Mouse (Mus musculus): ENCODE measurements around the gene Zbtb37. TPM values are rescaled to one million over a fixed set of nuclear protein-coding genes. Genes with fewer than 3 reads are reported as not detected.

Zbtb37 gene
- polyA plus RNA-seq, 1 experiment from 2014 or later = 13.9 TPM

- H3K9ac ChIP-seq = no peak overlapping the region
- H3K4me3 ChIP-seq = no peak overlapping the region
- no peaks in the 10 kb centered on the region for H3K9me3 ChIP-seq
- peak overlapping the region; percentile 51 for H3K27ac ChIP-seq (replicated peaks)
- peak; percentile 19 for ATAC-seq (ENCODE audit: low FRiP score, low read depth)
- H3K4me2 ChIP-seq = no peak overlapping the region
- H3K4me1 ChIP-seq (replicated peaks) = peaks cover 18% of the 10 kb centered on the region
- WGBS = 15% methylated on average over 3 of the region's 3 CpGs
- H3K27me3 ChIP-seq = no peaks in the 10 kb centered on the region
- H3K36me3 ChIP-seq = peaks cover 35% of the 10 kb centered on the region
Observed at GRCm38 (mm10) chr1:161039741-161040425, 5.2 kb upstream of the Zbtb37 start.

- Histone ChIP-seq H3K27me3 (no peaks in the 10 kb centered on the region), H3K4me3 (no peak overlapping the region), H3K4me1 (replicated peaks) (peaks cover 18% of the 10 kb centered on the region), H3K27ac (replicated peaks) (peak overlapping the region; percentile 43), H3K9ac (no peak overlapping the region), H3K36me3 (peaks cover 32% of the 10 kb centered on the region), H3K4me2 (no peak overlapping the region), H3K9me3 (no peaks in the 10 kb centered on the region)
- whole genome bisulfite sequencing = 9% methylated on average over 3 of the region's 3 CpGs
- no peak for ATAC-seq (ENCODE audit: low FRiP score, low read depth)
Observed at GRCm38 (mm10) chr1:161038968-161039721, 4.5 kb upstream of the Zbtb37 start.

- Histone ChIP-seq H3K4me3 (peak overlapping the region; percentile 24), H3K4me1 (replicated peaks) (peaks cover 28% of the 10 kb centered on the region), H3K27ac (replicated peaks) (no peak overlapping the region), H3K9ac (peak overlapping the region; percentile 39; the same call in 1 of the 2 replicates), H3K36me3 (peaks cover 32% of the 10 kb centered on the region), H3K4me2 (peak overlapping the region; percentile 73), H3K27me3 (no peaks in the 10 kb centered on the region), H3K9me3 (no peaks in the 10 kb centered on the region)
- no peak for ATAC-seq (ENCODE audit: low FRiP score, low read depth)
- 38% methylated on average over 3 of the region's 3 CpGs for WGBS
Observed at GRCm38 (mm10) chr1:161038004-161038403, 3.4 kb upstream of the Zbtb37 start.

- WGBS = 28% methylated on average over 3 of the region's 3 CpGs
- Histone ChIP-seq H3K4me3 (peak overlapping the region; percentile 24), H3K4me2 (peak overlapping the region; percentile 73), H3K27me3 (no peaks in the 10 kb centered on the region), H3K9ac (peak overlapping the region; percentile 39), H3K27ac (replicated peaks) (0 out of 2 replicates have a peak overlapping the region, but pooled peaks have one; percentile 40), H3K4me1 (replicated peaks) (peaks cover 30% of the 10 kb centered on the region), H3K36me3 (peaks cover 32% of the 10 kb centered on the region), H3K9me3 (no peaks in the 10 kb centered on the region)
- ATAC-seq (ENCODE audit: low FRiP score, low read depth) = no peak
Observed at GRCm38 (mm10) chr1:161037599-161037998, 3.0 kb upstream of the Zbtb37 start.

- Histone ChIP-seq H3K27ac (replicated peaks) (peak overlapping the region; percentile 90; the same call in 1 of the 2 replicates), H3K27me3 (no peaks in the 10 kb centered on the region), H3K36me3 (peaks cover 32% of the 10 kb centered on the region), H3K9ac (peak overlapping the region; percentile 70), H3K4me2 (peak overlapping the region; percentile 73), H3K9me3 (no peaks in the 10 kb centered on the region), H3K4me1 (replicated peaks) (peaks cover 33% of the 10 kb centered on the region), H3K4me3 (peak overlapping the region; percentile 64)
- WGBS = 0% methylated on average over 1 of the region's 1 CpGs
- no peak for ATAC-seq (ENCODE audit: low FRiP score, low read depth)
Observed at GRCm38 (mm10) chr1:161037026-161037425, 2.4 kb upstream of the Zbtb37 start.

GRCm38 (mm10) chr1:161036411-161036841, 1.8 kb upstream of the Zbtb37 start:
- Histone ChIP-seq H3K9me3 (no peaks in the 10 kb centered on the region), H3K4me1 (replicated peaks) (peaks cover 33% of the 10 kb centered on the region), H3K27ac (replicated peaks) (peak overlapping the region; percentile 90), H3K36me3 (peaks cover 36% of the 10 kb centered on the region), H3K4me3 (peak overlapping the region; percentile 64), H3K4me2 (peak overlapping the region; percentile 73), H3K27me3 (no peaks in the 10 kb centered on the region), H3K9ac (peak overlapping the region; percentile 70)
- under 1% methylated on average over 5 of the region's 5 CpGs for WGBS
- no peak for ATAC-seq (ENCODE audit: low FRiP score, low read depth)

GRCm38 (mm10) chr1:161035786-161036404, 1.2 kb upstream of the Zbtb37 start:
- Histone ChIP-seq H3K27ac (replicated peaks) (peak overlapping the region; percentile 90), H3K27me3 (no peaks in the 10 kb centered on the region), H3K4me1 (replicated peaks) (peaks cover 33% of the 10 kb centered on the region), H3K9ac (peak overlapping the region; percentile 70), H3K4me2 (peak overlapping the region; percentile 73), H3K4me3 (peak overlapping the region; percentile 64), H3K36me3 (peaks cover 37% of the 10 kb centered on the region), H3K9me3 (no peaks in the 10 kb centered on the region)
- ATAC-seq (ENCODE audit: low FRiP score, low read depth) = no peak
- WGBS = under 1% methylated on average over 6 of the region's 6 CpGs

- peaks cover 34% of the 10 kb centered on the region for H3K4me1 ChIP-seq (replicated peaks)
- peak overlapping the region; percentile 73 for H3K4me2 ChIP-seq
- ATAC-seq (ENCODE audit: low FRiP score, low read depth) = peak; percentile 55
- peak overlapping the region; percentile 64 for H3K4me3 ChIP-seq
- H3K9me3 ChIP-seq = no peaks in the 10 kb centered on the region
- H3K9ac ChIP-seq = peak overlapping the region; percentile 70
- H3K27me3 ChIP-seq = no peaks in the 10 kb centered on the region
- under 1% methylated on average over 14 of the region's 14 CpGs for WGBS
- peak overlapping the region; percentile 90 for H3K27ac ChIP-seq (replicated peaks)
- H3K36me3 ChIP-seq = peaks cover 37% of the 10 kb centered on the region
Observed at GRCm38 (mm10) chr1:161035281-161035785, 684 bp upstream of the Zbtb37 start.

GRCm38 (mm10) chr1:161033856-161034434, 704 bp downstream of the Zbtb37 start:
- Histone ChIP-seq H3K4me3 (peak overlapping the region; percentile 64), H3K4me1 (replicated peaks) (peaks cover 36% of the 10 kb centered on the region), H3K9ac (peak overlapping the region; percentile 82), H3K36me3 (peaks cover 34% of the 10 kb centered on the region), H3K4me2 (peak overlapping the region; percentile 65), H3K27ac (replicated peaks) (peak overlapping the region; percentile 90), H3K27me3 (no peaks in the 10 kb centered on the region), H3K9me3 (no peaks in the 10 kb centered on the region)
- 1% methylated on average over 21 of the region's 21 CpGs for WGBS
- ATAC-seq (ENCODE audit: low FRiP score, low read depth) = no peak; the same call in 1 of the 2 replicates

GRCm38 (mm10) chr1:161032345-161032744, 2.3 kb downstream of the Zbtb37 start:
- 88% methylated on average over 7 of the region's 7 CpGs for WGBS
- H3K36me3 ChIP-seq = peaks cover 21% of the 10 kb centered on the region
- no peak for ATAC-seq (ENCODE audit: low FRiP score, low read depth)

GRCm38 (mm10) chr1:161031881-161032280, 2.8 kb downstream of the Zbtb37 start:
- H3K27ac ChIP-seq (replicated peaks) = no peak overlapping the region
- no peaks in the 10 kb centered on the region for H3K27me3 ChIP-seq
- H3K4me2 ChIP-seq = no peak overlapping the region
- no peak overlapping the region for H3K4me3 ChIP-seq
- H3K36me3 ChIP-seq = peaks cover 22% of the 10 kb centered on the region
- ATAC-seq (ENCODE audit: low FRiP score, low read depth) = no peak
- no peak overlapping the region for H3K9ac ChIP-seq
- H3K4me1 ChIP-seq (replicated peaks) = peaks cover 22% of the 10 kb centered on the region
- WGBS = 92% methylated on average over 9 of the region's 9 CpGs
- no peaks in the 10 kb centered on the region for H3K9me3 ChIP-seq

More at GRCm38 (mm10) chr1:161032345-161032744, 2.3 kb downstream of the Zbtb37 start:
- H3K9me3 ChIP-seq = no peaks in the 10 kb centered on the region
- H3K4me1 ChIP-seq (replicated peaks) = peaks cover 25% of the 10 kb centered on the region
- H3K27ac ChIP-seq (replicated peaks) = no peak overlapping the region
- no peak overlapping the region for H3K4me3 ChIP-seq
- H3K27me3 ChIP-seq = no peaks in the 10 kb centered on the region
- no peak overlapping the region for H3K4me2 ChIP-seq
- H3K9ac ChIP-seq = no peak overlapping the region
